Mouse (Mus musculus): ENCODE measurements around the gene Vmn1r234.
"Not testable (repeated sequence)": the region's sequence is repeated elsewhere in the genome, so short reads cannot be mapped to it uniquely, and the experiment has no call there.

Gene Vmn1r234

DNA sequence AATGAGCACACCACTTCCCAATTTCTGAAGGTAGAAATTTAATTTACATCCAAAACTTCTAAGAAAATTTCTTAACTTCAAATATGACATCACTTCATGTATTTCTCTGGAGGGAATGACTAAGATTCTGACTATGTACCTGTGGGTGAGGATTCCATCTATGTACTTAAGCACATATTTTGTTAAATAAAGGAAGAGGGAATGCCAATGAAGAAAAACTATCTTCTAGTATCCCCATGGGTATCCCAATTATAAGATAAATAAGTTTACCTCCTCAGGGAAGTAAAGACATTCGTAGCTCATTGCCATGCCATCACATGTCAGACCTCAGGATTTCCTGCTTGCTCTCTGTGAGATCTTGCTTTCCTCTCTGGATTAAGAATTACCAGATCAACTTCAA, at the start of gene Vmn1r234:
Gene Vmn1r234, plus strand, starts transcription at position 301 of the 400 bp plus-strand sequence.
- ChIA-PET CTCF (no interaction called here), POLR2A (no interaction called here)

DNA sequence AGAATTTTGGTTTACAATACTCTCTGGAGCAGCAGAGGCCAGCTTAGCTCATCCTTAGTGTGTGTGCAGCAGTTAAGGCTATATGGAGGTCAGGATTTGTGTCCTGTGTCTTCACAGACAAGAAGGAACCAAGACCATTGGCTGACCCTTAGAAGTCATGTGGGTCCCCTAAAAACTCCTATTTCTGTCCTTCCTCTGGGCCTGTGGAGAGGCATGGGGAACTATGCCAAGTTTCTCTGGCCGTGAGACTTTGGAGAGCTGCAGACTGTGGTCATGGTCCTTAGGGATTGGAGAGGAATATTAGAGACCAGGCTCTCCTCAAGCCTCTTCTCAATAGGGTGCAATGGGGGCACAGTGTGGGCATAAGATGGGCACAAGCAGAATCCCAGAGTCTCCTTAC, 14.8 kb upstream of the Vmn1r234 start:
- CTCF ChIA-PET, POLR2A ChIA-PET: not testable (repeated sequence)

DNA sequence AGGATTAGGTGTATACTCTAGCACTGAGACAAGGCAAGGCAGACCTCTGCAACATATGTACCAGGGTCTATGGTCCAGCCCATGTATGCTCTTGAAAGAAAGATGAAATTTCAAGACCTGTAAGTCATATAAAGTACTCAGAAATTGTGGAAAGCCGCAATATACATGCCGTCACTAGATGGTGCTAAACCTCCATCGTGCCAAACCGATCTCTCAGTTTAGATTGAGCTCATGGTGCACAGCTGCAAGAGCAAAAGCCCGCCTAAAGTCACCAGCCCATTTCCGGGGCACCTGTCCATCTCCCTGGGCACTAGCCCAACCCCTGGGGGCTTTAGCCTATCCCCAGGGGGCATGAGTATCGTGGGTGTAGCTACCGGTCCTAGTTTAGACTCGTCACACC, 5.8 kb downstream of the Vmn1r234 start:
- ChIA-PET CTCF (interaction anchor here (0.5 to 1.9 kb wide), 23 partner anchors 32 to 771 kb away, joined by 3 to 17 read pairs (median 4); partner anchors contain the start of genes Zfp54 (in 4 of the 4), Zfp52 (in 2 of the 4), Zfp677 (in 2 of the 4) and Zfp51 (in 1 of the 4)), POLR2A (interaction anchor here in 1 of 4 experiments (0.6 kb wide), 1 partner anchor 502 kb away, joined by 3 read pairs; no protein-coding TSS in a partner anchor)

DNA sequence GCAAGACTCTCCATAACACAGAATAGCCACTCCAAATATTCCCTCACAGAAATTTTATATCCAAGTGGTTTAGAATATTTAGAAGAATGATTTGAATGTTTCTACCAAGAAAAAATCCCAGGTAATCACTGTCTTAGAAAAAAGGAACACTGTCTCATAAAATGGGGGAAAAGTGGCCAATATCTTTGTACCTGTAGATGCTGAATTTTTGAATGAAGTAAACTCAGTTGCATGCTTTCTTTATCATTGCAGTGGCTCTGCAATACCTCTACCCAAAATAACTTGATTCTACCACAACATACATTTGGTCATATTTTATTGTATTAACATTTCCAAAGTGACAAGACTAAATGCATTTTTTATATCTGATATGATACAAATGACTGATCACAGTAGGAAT, 30.2 kb downstream of the Vmn1r234 start, which contains the start of gene Vmn1r235:
Gene Vmn1r235, plus strand, starts transcription at position 301 of the 400 bp plus-strand sequence.
- ChIA-PET POLR2A (no interaction called here), CTCF (no interaction called here)

DNA sequence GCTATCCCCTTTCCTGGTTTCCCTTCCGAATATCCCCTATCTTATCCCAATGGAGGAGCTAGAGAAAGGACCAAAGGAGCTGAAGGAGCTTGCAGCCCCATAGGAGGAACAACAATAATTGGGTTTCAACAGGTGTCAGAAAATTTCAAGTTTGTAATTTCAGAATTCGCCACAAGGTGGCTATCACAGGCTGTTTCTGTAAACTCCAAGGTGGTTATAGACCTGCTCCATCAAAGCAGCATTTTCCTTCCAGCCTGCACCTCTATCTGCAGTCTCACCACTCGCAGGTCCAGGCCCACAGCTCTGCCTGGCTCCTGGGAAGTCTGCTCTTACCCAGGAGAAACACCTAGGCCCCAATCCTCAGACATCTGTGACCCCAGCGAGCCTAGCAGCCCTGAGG, 46.2 kb downstream of the Vmn1r234 start:
- POLR2A ChIA-PET = interaction anchor here in 1 of 4 experiments (1.6 kb wide), 1 partner anchor 151 kb away, joined by 5 read pairs; the partner anchor contains the start of gene Zfp54
- CTCF ChIA-PET = interaction anchor here (0.6 to 2.6 kb wide), 10 partner anchors 40 to 546 kb away, joined by 3 to 12 read pairs (median 4); partner anchors contain the start of genes Zfp54 (in 4 of the 4) and Zfp677 (in 1 of the 4)

DNA sequence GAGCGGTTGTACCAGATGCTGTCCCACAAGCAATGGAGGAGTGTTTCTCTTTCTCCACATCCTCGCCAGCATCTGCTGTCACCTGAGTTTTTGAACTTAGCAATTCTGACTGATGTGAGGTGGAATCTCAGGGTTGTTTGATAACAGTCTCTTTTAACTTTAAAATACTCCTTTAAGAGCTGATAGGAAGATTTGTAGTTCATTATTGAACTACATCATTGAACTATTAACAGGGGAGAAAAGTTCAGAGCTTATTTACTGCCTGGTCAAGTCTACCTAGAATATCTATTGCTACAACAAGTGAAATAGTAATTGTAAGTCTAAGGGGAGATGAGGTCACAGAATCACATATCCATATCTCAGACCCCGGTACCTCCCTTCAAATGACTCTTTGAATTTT, 56.8 kb downstream of the Vmn1r234 start, which contains the start of gene Vmn1r236:
Gene Vmn1r236, plus strand, starts transcription at position 301 of the 400 bp plus-strand sequence.
- ChIA-PET CTCF (interaction anchor here in 1 of 4 experiments (0.7 kb wide), 1 partner anchor 252 kb away, joined by 4 read pairs; no protein-coding TSS in a partner anchor), POLR2A (no interaction called here)

DNA sequence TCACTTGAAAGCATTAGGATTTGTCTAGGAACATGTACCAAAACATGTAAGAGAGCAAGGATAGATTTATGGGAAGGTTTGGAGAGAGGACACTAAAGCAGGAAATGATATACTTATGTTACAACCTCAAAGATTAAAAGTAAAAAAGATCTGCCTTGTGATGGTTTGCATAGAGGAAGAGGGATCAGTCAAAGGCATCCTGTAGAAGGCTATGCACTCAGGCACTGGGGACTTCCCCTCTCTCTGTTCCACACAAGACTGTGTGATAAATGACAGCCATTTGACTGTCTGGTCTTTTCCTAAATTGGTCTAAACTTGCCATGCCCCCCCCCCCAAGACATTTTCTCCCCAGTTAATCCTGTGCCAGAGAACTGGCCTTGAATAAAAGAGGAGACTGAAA, 58.5 kb downstream of the Vmn1r234 start:
- ChIA-PET POLR2A (no interaction called here), CTCF (no interaction called here)
